Mouse (Mus musculus): ENCODE data around the gene E030018B13Rik.

DNA sequence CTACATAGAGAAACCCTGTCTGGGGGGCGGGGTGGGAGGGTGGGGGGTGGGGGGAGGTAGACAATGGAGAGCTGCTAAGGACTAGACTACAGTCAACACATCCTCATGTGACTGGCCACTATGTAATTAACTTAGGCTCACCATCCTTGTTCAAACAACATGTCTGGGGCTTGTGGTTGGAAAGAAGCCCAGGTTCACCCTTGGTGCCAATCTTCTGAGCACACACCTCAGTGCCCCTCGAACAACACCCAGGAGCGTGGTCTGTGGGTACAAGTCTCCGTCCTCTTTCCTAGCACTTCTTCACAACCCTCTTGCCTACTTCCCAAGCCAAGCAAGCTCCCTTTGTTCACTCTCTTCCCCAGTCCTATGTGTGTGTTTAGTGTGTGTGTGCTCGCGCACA is 10.5 kb downstream of the E030018B13Rik start:
- no peak for TF ChIP-seq POLR2A (IDR thresholded peaks at IDR 0.05; ENCODE audit: low read depth, low read length)
- no peak for TF ChIP-seq CTCF (IDR thresholded peaks at IDR 0.05; ENCODE audit: extremely low read depth, insufficient read length, insufficient replicate concordance, low read depth, low read length)
